Mouse (Mus musculus): ENCODE data around the gene Vrk3.

Gene Vrk3

DNA sequence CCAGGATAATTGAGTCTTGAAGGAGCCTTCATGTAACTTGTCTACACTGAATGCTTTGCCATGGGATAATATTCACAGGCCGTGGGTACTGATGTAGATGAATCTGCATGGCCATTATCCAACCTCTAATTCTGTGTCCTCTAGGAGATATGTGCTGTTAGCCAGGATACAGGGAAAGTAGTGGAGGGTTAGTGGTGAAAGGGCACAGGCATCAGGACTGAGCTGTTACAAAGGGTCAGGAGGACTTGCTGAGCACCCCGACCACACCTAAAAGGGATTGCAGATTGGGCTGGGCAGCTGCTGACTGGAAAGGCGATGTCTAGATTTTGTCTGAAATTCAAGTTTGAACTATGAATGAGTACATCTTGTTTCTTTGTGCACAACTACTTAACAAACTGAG is 72.3 kb downstream of the Vrk3 start:
- no peak for DNase-seq

DNA sequence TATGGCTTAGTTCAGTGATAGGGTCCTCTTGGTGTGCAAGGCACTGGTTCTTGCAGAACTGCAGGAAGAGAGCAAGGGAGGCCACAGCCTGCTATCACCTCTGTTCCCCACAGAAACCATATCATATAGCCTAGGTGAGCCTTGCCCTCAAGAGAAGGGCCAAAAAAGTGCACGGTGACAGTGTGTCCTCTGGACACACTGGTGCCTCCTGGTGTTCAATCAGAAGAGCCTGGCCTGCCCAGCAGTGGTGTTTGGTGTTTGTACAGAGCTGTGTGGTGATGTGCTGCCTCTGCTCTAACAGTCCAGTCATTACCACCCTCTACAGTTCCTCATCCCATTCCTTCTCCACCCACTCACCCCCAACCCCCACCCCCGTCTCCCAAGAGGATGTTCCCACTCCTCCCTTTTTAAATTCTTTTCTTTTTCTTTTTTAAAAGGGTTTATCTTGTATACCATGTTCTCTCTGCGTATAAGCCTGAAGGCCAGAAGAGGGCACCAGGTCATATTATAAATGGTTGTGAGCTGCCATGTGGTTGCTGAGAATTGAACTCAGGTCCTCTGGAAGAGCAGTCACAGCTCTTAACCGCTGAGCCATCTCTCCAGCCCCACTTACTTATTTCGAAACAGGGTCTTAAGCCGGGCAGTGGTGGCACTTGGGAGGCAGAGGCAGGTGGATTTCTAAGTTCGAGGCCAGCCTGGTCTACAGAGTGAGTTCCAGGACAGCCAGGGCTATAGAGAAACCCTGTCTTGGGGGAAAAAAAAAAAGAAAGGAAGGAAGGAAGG is 73.6 kb downstream of the Vrk3 start:
- no peak for DNase-seq

DNA sequence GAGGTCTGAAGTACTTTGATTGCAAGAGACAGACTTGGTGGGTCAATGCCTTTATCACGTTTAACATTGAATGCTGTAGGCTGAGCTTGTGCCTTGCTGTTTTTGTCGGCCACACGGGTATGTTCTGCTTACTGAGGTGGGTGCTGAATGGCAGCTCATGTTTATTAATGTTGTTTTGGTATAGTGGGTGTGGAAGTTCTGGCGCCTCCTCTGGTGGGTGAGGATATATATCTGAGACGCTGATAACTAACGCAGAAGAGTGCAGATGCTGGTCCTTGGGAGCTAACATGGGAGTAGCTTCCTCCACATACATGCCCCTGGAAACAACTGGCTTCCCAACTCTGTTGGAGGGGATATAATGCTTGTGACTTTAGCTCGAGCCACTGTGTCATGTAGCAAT is 75.2 kb downstream of the Vrk3 start:
- DNase-seq: peak in 1 of 2 experiments; percentile 2

DNA sequence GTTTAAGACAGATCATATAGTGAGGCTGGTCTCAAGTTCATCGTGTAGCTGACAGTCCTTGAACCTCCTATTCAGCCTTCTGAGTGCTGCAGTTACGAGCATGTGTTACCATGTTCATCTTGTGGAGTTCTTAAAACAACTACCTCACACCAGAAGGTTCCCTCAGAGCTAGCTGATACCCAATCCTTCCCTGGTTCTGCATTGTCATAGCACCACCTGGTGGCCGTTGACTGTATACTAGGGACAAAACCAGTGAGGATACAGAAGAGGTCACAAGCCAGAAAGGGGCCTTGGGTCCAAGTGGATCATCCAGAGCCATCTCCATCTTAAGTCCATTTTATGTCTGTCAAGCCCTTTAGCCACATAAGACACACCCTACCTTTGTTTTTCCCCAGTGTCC is 76.7 kb downstream of the Vrk3 start:
- DNase-seq: peak; percentile 47 to 61

DNA sequence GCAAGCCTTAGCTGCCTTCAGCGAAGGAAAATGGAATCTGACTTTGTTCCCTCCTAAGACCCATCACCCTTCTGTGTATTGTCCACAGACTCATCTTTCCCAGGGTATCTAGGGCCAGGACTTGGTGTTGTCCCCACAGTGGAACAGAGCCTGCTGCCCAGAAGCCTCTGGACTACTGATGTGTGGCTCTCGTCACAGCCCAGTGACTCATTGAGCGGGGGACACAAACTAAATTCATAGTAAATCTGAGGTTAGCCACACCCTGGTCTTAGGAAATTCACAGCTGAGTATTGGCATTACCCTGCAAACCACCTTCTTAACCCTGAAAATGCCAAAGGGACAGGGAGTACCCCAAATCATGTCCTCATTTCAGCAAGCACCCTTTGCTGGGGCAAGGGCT is 78.6 kb downstream of the Vrk3 start:
- DNase-seq: no peak

All from thymus, adult 18-20 months (tissue).